Mouse (Mus musculus) spleen, adult 2 months (tissue): ENCODE results near the gene Tns2. TPM values are rescaled to one million over a fixed set of nuclear protein-coding genes. Genes with fewer than 3 reads are reported as not detected.
"Not testable (repeated sequence)": the region's sequence is repeated elsewhere in the genome, so short reads cannot be mapped to it uniquely, and the experiment has no call there.

ENCODE experiments used
- DNase-seq, 2 experiments: peaks; one replicate each; pipeline versions ENCODE4 v3.0.0 to v3.0.0-alpha.2; 2012 to 2021; ENCODE audit warnings: low spot score in 2 of 2, low read depth in 1 of 2
- H3K27ac ChIP-seq: fragments of 200-500 bp; 2 replicates; pipeline ENCODE4 v1.5.1; 2012; ENCODE audit warnings: low read length, inconsistent platforms; ENCODE audit not compliant: insufficient read depth
- H3K27me3 ChIP-seq: fragments of 200-500 bp; 2 replicates; pipeline ENCODE4 v1.6.1; 2012; ENCODE audit warnings: mild to moderate bottlenecking, moderate library complexity, low read length, inconsistent platforms; ENCODE audit not compliant: control insufficient read depth, insufficient read depth
- H3K36me3 ChIP-seq: fragments of 200-500 bp; 2 replicates; pipeline ENCODE4 v1.6.1; 2012; ENCODE audit warnings: mild to moderate bottlenecking, low read length, inconsistent platforms; ENCODE audit not compliant: control insufficient read depth, insufficient read depth
- H3K4me1 ChIP-seq: fragments of 200-500 bp; 2 replicates; pipeline ENCODE4 v1.6.1; 2011; ENCODE audit warnings: inconsistent platforms; ENCODE audit not compliant: control insufficient read depth, insufficient read depth, insufficient read length
- H3K4me3 ChIP-seq: fragments of 200-500 bp; 2 replicates; pipeline ENCODE4 v1.5.1; 2011; ENCODE audit warnings: mild to moderate bottlenecking, inconsistent platforms; ENCODE audit not compliant: insufficient read depth, insufficient read length; ENCODE audit errors: extremely low read depth
- CTCF ChIP-seq: fragments of 200-500 bp; IDR thresholded peaks from 2 replicates; pipeline ENCODE4 v1.5.1; 2011; ENCODE audit warnings: mild to moderate bottlenecking, inconsistent platforms; ENCODE audit not compliant: insufficient read depth, insufficient read length, insufficient replicate concordance; ENCODE audit errors: extremely low read depth
- POLR2A ChIP-seq: fragments of 200-500 bp; IDR thresholded peaks from 2 replicates; pipeline ENCODE4 v1.6.1; 2011; ENCODE audit warnings: low read depth, low read length, inconsistent platforms
- WGBS: fragments of 180-500 bp; shearing (Covaris S2); methylation state at CpG from one replicate; pipeline ENCODE4 v1.1.7; 2018; 5-methylcytosine and 5-hydroxymethylcytosine counted together
- polyA plus RNA-seq: library from polyadenylated mRNA; depleted of rRNA; stranded (reverse); fragments of >200 nt; gene quantifications from 2 replicates; pipeline ENCODE4 v1.2.3, GENCODE M21; 2012

Tns2 gene
- polyA plus RNA-seq, 1 experiment, result 44.5 TPM

GRCm38 (mm10) chr15:102072963-102073558 lies 27.2 kb upstream of the Tns2 start:
- no peak for DNase-seq
- Histone ChIP-seq H3K36me3 (no peaks in the 10 kb centered on the region), H3K4me1 (peaks cover 7% of the 10 kb centered on the region; the same call in 1 of the 2 replicates), H3K27ac (no peak overlapping the region), H3K27me3 (no peaks in the 10 kb centered on the region), H3K4me3 (peak overlapping the region; percentile 43; the same call in 1 of the 2 replicates)
- TF ChIP-seq CTCF, result no peak
- TF ChIP-seq POLR2A, result no peak
- 15% methylated on average over 6 of the region's 6 CpGs for WGBS

- Histone ChIP-seq H3K4me1 (peaks cover 7% of the 10 kb centered on the region; the same call in 1 of the 2 replicates), H3K27ac (peak within 1 kb of the TSS; percentile 92), H3K27me3 (no peaks in the 10 kb centered on the region), H3K4me3 (peak within 1 kb of the TSS; percentile 91), H3K36me3 (no peaks in the 10 kb centered on the region)
- TF ChIP-seq POLR2A, result peak; percentile 55
- TF ChIP-seq CTCF, result no peak
- peak; percentile 98 for DNase-seq
- under 1% methylated on average over 58 of the region's 58 CpGs for WGBS
Observed at GRCm38 (mm10) chr15:102073559-102074069, 26.6 kb upstream of the Tns2 start, which contains the start of gene Eif4b. Eif4b (plus strand) TSS chr15:102073773.

GRCm38 (mm10) chr15:102074070-102074731 lies 26.0 kb upstream of the Tns2 start:
- Histone ChIP-seq H3K27me3 (no peaks in the 10 kb centered on the region), H3K36me3 (no peaks in the 10 kb centered on the region), H3K4me1 (peaks cover 5% of the 10 kb centered on the region; the same call in 1 of the 2 replicates), H3K27ac (peak overlapping the region; percentile 92), H3K4me3 (peak overlapping the region; percentile 91)
- peak in 1 of 2 experiments; percentile 57 for DNase-seq
- WGBS, result under 1% methylated on average over 57 of the region's 57 CpGs
- TF ChIP-seq POLR2A (no peak), CTCF (no peak)

DNA sequence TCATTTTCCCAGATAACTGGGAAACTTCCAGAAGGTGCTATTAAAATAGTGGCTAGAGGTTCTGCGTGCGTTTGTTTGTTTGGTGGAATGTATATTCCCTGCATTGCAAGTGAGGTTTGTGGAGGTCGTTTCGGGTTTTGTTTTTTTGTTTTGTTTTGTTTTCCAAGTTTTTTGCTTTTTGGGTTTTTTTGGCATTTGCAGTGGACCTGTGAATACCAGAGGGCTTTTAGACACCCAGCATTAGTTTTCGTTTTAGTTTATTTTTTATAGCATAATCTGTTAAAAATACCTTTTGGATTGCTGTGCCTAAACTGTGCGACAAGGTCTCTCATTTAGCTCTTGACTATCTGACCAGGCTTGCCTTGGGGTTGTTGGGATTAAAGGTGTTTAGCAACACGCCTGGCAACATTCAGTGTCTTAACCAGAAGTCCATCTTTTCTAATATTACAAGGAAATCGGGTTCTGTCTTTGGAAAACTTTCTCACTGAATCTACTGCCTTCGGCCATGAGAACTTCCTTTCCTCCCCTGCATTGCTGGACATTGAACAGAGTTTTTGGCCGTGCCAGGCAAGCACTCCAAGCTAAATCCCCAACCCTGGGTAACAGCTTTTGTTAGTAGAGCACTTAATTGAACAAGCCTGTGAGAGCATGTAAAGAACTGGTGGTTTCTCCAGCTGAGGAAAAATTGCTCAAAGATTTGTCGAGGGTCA lies 25.2 kb upstream of the Tns2 start:
- Histone ChIP-seq H3K4me1 (0 out of 2 replicates have a peak, but pooled peaks cover 5% of the 10 kb centered on the region), H3K27ac (no peak overlapping the region), H3K36me3 (no peaks in the 10 kb centered on the region), H3K4me3 (no peak overlapping the region; the same call in 1 of the 2 replicates), H3K27me3 (no peaks in the 10 kb centered on the region)
- TF ChIP-seq POLR2A (no peak), CTCF (no peak)
- WGBS, result 7% methylated on average over 11 of the region's 11 CpGs
- DNase-seq, result no peak

DNA sequence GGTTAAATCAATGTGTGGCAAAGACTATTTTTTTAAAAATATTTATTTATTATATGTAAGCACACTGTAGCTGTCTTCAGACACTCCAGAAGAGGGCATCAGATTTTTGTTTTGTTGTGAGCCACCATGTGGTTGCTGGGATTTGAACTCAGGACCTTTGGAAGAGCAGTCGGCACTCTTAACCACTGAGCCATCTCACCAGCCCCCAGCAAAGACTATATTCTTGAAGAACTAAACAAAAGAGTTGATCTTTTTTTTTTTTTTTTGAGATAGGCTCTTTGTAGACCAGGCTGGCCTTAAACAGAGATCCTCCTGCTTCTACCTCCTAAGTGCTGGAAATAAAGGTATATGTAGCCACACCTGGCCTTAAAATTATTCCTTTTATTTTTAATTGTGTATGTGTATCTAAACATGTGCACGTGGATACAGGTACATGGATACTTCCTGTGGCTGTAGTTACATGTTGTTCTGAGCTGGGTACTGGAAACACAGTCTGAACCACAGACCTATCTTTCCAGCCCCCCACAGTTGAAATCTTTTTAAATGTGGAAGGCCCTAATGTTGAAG lies 23.0 kb upstream of the Tns2 start:
- no peak for TF ChIP-seq CTCF
- no peak for TF ChIP-seq POLR2A
- Histone ChIP-seq H3K4me1 (0 out of 2 replicates have a peak, but pooled peaks cover 5% of the 10 kb centered on the region), H3K27me3 (no peaks in the 10 kb centered on the region), H3K36me3 (no peaks in the 10 kb centered on the region), H3K27ac (no peak overlapping the region), H3K4me3 (no peak overlapping the region)
- no peak for DNase-seq
- 65% methylated on average over 2 of the region's 2 CpGs for WGBS

DNA sequence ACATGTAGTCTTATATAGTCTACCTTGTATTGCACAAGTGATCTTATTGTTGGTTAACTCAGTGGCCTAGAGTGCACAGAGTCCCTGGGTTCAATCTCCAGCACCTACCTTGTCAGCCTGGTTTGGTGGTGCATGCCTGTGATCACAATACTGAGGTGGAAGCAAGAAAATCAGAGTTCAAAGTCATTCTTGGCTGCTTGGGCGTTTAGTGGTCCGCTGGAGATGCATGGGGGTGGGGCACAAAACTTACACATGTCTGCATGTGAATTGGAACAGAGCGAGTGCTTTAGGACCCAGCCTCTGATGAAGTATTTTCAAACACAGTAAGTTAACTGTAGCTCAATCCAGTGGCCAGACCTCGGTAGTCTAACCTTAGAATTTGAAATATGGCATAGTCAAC lies 21.0 kb upstream of the Tns2 start:
- DNase-seq, result no peak
- Histone ChIP-seq H3K27ac (no peak overlapping the region), H3K4me1 (0 out of 2 replicates have a peak, but pooled peaks cover 5% of the 10 kb centered on the region), H3K36me3 (peaks cover 13% of the 10 kb centered on the region; the same call in 1 of the 2 replicates), H3K27me3 (no peaks in the 10 kb centered on the region), H3K4me3 (no peak overlapping the region)
- WGBS, result 71% methylated on average over 4 of the region's 4 CpGs
- no peak for TF ChIP-seq CTCF
- TF ChIP-seq POLR2A, result no peak

DNA sequence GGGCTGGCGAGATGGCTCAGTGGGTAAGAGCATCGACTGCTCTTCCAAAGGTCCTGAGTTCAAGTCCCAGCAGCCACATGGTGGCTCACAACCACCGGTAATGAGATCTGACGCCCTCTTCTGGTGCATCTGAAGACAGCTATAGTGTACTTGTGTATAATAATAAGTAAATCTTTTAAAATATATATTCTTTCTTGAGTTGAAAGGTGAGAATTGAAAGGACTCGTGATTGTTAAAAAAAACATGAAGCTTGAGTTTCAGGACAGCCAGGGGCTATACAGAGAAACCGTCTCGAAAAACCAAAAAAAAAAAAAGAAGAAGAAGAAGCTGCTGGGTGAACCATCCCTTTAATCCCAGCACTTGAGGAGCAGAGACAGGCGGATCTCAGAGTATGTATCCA lies 20.3 kb upstream of the Tns2 start:
- 69% methylated on average over 8 of the region's 8 CpGs for WGBS

More for the DNA sequence above, 20.3 kb upstream of the Tns2 start:
- DNase-seq, H3K4me3 ChIP-seq, H3K4me1 ChIP-seq, H3K27me3 ChIP-seq, H3K27ac ChIP-seq: not testable (repeated sequence)
- H3K36me3 ChIP-seq, result peaks cover 18% of the 10 kb centered on the region
